Mouse (Mus musculus) kidney, postnatal 0 days (tissue): Measurements from ENCODE around the gene Dzip1. TPM values are rescaled to one million over a fixed set of nuclear protein-coding genes. Genes with fewer than 3 reads are reported as not detected.

Experiments
- ATAC-seq: fragments of 200-750 bp; cut with Nextera tagmentation; replicated peaks from 2 replicates; pipeline ENCODE4 v1.8.0; 2017; ENCODE audit warnings: low read depth, moderate number of reproducible peaks, moderate TSS enrichment, moderate library complexity; ENCODE audit not compliant: low FRiP score
- DNase-seq: peaks from one replicate; pipeline ENCODE4 v3.0.0-alpha.2; 2016; ENCODE audit warnings: low spot score
- H3K27ac ChIP-seq: fragments of 300-500 bp; sonication (generic); 2 replicates; pipeline ENCODE4 v1.5.1; 2014; ENCODE audit warnings: mild to moderate bottlenecking
- H3K27me3 ChIP-seq: fragments of 300-500 bp; sonication (generic); 2 replicates; pipeline ENCODE4 v1.6.1; 2014; ENCODE audit warnings: low read length, mixed read lengths; ENCODE audit not compliant: insufficient read depth
- H3K36me3 ChIP-seq: fragments of 300-500 bp; sonication (generic); 2 replicates; pipeline ENCODE4 v1.6.1; 2014; ENCODE audit warnings: low read length, mixed read lengths; ENCODE audit not compliant: insufficient read depth
- H3K4me1 ChIP-seq: fragments of 300-500 bp; sonication (generic); replicated peaks from 2 replicates; pipeline ENCODE4 v1.6.1; 2014; ENCODE audit warnings: antibody characterized with exemption, low read length, mixed read lengths; ENCODE audit not compliant: insufficient read depth
- H3K4me2 ChIP-seq: fragments of 300-500 bp; sonication (generic); 2 replicates; pipeline ENCODE4 v1.6.1; 2014; ENCODE audit warnings: mild to moderate bottlenecking, low read length, moderate library complexity, mixed read lengths
- H3K4me3 ChIP-seq: fragments of 300-500 bp; sonication (generic); replicated peaks from 2 replicates; pipeline ENCODE4 v1.5.1; 2014; ENCODE audit warnings: low read depth, low read length
- H3K9ac ChIP-seq: fragments of 300-500 bp; sonication (generic); 2 replicates; pipeline ENCODE4 v1.6.1; 2014; ENCODE audit warnings: low read depth, low read length
- H3K9me3 ChIP-seq: fragments of 300-500 bp; sonication (generic); replicated peaks from 2 replicates; pipeline ENCODE4 v1.6.1; 2016; ENCODE audit warnings: low read length, inconsistent platforms, mixed read lengths
- CTCF ChIP-seq: IDR thresholded peaks from 2 replicates; pipeline ENCODE4 v1.5.1; 2016; ENCODE audit warnings: antibody characterized with exemption, low read depth, mild to moderate bottlenecking, moderate library complexity
- WGBS: fragments of 180-500 bp; shearing (Covaris S2); extraction: QIAGEN DNeasy Blood & Tissue Kit; methylation state at CpG from one replicate; pipeline ENCODE4 v1.1.7; 2014; 5-methylcytosine and 5-hydroxymethylcytosine counted together
- polyA plus RNA-seq: library from polyadenylated mRNA; unstranded; fragments of >200 nt; fragmentation: Nextera tagmentation; extraction: Ambion mirVana; gene quantifications from 2 replicates; pipeline ENCODE4 v1.2.1, GENCODE M21; 2015

The Dzip1 gene
- polyA plus RNA-seq, 1 experiment from 2014 or later = 10.7 TPM

DNA sequence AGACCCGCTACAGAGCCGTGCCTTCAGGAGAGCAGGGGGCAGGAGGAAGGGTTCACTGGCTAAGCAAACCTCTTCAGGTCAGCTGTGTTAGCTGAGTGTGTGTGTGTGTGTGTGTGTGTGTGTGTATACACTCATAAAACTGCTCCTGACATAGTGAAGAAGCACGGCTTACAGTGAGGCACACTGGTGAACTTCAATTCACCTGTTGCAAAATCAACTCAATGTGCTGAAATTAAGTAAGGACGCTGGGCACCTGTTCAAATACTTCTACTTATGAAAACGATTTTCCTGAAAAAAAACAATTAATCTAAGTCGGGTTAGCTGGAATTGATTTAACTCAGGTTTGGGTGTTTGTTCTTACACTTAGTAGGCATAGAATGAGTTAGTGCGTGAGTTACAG is 77.1 kb downstream of the Dzip1 start:
- H3K9ac ChIP-seq = no peak overlapping the region
- ATAC-seq = no peak
- no peaks in the 10 kb centered on the region for H3K9me3 ChIP-seq
- H3K4me2 ChIP-seq = no peak overlapping the region
- H3K4me1 ChIP-seq = no peaks in the 10 kb centered on the region
- no peaks in the 10 kb centered on the region for H3K36me3 ChIP-seq
- H3K4me3 ChIP-seq = no peak overlapping the region
- H3K27ac ChIP-seq = no peak overlapping the region
- no peak for TF ChIP-seq CTCF
- no peaks in the 10 kb centered on the region for H3K27me3 ChIP-seq
- no peak for DNase-seq
- WGBS = 64% methylated on average over 7 of the region's 7 CpGs

DNA sequence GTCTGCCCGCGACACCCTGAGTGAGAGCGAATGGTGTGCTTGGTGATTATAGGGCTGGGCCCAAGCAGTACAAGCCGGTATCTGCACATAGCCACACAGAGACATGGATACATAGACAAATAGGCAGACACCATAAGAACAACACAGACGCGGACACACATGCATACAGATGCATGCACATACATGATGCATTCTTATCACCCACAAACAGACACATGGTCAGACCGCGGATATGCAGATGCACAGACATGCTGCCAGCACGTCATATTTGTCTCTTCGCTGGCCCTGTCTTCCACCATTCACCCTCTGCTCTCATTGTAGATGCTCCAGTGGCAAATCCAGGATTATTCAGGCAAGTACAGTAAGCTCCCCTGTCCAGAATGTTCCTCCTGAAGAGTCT is 78.4 kb downstream of the Dzip1 start:
- no peaks in the 10 kb centered on the region for H3K27me3 ChIP-seq
- H3K4me1 ChIP-seq = no peaks in the 10 kb centered on the region
- TF ChIP-seq CTCF = no peak
- ATAC-seq (no peak), DNase-seq (no peak)
- 96% methylated on average over 10 of the region's 10 CpGs for whole genome bisulfite sequencing
- no peak overlapping the region for H3K27ac ChIP-seq
- H3K4me3 ChIP-seq = no peak overlapping the region
- H3K9me3 ChIP-seq = no peaks in the 10 kb centered on the region
- H3K36me3 ChIP-seq = no peaks in the 10 kb centered on the region
- H3K4me2 ChIP-seq = no peak overlapping the region
- no peak overlapping the region for H3K9ac ChIP-seq

DNA sequence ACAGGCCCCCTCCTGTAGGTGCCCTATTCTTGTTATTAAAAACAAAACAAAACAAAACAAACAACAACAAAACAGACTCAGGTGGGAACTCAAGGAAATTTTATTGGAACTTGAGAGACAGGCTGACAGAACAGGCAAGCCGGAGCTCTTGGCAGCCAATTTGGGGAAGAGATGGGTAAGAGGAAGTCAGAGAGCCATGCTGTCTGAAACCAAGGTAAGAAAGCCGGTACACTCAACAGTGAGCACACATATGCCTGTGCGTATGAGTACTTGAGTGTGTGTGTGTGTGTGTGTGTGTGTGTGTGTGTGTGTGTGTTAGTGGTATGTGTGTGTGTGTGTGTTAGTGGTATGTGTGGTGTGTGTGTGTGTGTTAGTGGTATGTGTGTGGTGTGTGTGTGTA is 82.9 kb downstream of the Dzip1 start:
- H3K9ac ChIP-seq = no peak overlapping the region
- ATAC-seq (no peak), DNase-seq (no peak)
- H3K4me3 ChIP-seq = no peak overlapping the region
- no peak overlapping the region for H3K4me2 ChIP-seq
- no peak overlapping the region for H3K27ac ChIP-seq
- no peaks in the 10 kb centered on the region for H3K36me3 ChIP-seq
- no peaks in the 10 kb centered on the region for H3K4me1 ChIP-seq
- no peak for TF ChIP-seq CTCF
- no peaks in the 10 kb centered on the region for H3K27me3 ChIP-seq
- 91% methylated on average over 3 of the region's 3 CpGs for WGBS
- no peaks in the 10 kb centered on the region for H3K9me3 ChIP-seq

GRCm38 (mm10) chr14:118840027-118840426 is 85.2 kb downstream of the Dzip1 start:
- 100% methylated on average over 1 of the region's 1 CpGs for WGBS
- H3K9me3 ChIP-seq = no peaks in the 10 kb centered on the region
- TF ChIP-seq CTCF = no peak
- no peak overlapping the region for H3K27ac ChIP-seq
- H3K4me2 ChIP-seq = no peak overlapping the region
- no peaks in the 10 kb centered on the region for H3K4me1 ChIP-seq
- H3K4me3 ChIP-seq = no peak overlapping the region
- H3K36me3 ChIP-seq = no peaks in the 10 kb centered on the region
- 0 out of 2 replicates have a peak, but pooled peaks have one; percentile 21 for ATAC-seq
- DNase-seq = no peak
- no peaks in the 10 kb centered on the region for H3K27me3 ChIP-seq
- H3K9ac ChIP-seq = no peak overlapping the region

DNA sequence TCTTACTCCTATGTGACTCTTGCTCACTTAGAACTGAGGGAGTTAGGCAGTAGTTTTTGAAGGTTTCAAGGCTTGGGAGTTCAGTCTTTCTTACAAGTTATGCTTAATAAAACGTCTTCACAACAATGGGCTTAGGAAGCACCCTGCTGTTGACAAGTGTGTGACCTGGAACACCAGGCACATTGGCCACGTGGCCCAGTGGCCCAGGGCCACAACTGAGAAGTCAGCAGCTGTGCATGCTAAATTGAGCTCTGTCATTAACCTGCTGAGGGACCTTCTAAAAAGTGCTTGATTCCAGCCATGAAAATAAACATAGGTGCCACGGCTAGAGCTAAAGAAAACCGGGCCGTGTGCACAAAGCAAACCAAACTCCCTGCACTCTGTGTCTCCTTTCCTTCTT is 85.8 kb downstream of the Dzip1 start:
- Histone ChIP-seq H3K4me3 (no peak overlapping the region), H3K27me3 (no peaks in the 10 kb centered on the region), H3K36me3 (no peaks in the 10 kb centered on the region), H3K9ac (no peak overlapping the region), H3K4me2 (no peak overlapping the region), H3K4me1 (no peaks in the 10 kb centered on the region), H3K9me3 (no peaks in the 10 kb centered on the region), H3K27ac (no peak overlapping the region)
- no peak for DNase-seq
- ATAC-seq = no peak
- no peak for TF ChIP-seq CTCF
- 36% methylated on average over 5 of the region's 5 CpGs for WGBS

DNA sequence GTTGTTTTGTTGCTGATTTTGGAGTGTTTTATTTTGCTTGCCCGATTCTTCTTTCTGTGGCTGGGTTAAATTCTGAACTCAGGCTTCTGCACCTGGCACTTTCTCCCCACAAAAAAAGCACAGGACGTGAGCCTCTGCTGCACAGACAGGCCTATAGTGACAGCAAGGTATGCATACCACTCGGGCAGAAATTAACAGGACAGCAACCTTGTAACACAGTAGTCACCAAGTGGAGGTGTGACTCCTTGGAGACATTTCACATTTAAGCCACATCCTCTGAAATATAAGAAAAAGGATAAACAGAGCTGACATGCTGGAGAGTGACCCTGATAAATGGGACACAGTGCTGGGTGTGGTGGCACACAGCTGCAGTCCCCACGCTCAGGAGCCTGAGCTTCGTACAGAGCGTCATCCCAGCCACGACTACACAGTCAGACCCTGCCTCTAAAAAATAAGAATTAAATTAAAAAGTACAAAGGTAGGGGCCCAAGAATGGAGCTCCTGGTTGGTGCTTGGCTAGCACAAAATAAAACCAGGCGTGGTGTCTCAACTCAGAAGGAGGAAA is 86.6 kb downstream of the Dzip1 start:
- 0 out of 2 replicates have a peak, but pooled peaks cover 3% of the 10 kb centered on the region for H3K4me1 ChIP-seq
- H3K4me3 ChIP-seq = no peak overlapping the region
- WGBS = 49% methylated on average over 8 of the region's 8 CpGs
- no peak overlapping the region for H3K4me2 ChIP-seq
- no peaks in the 10 kb centered on the region for H3K36me3 ChIP-seq
- H3K9ac ChIP-seq = no peak overlapping the region
- ATAC-seq (no peak), DNase-seq (no peak)
- no peaks in the 10 kb centered on the region for H3K27me3 ChIP-seq
- H3K9me3 ChIP-seq = no peaks in the 10 kb centered on the region
- TF ChIP-seq CTCF = no peak
- no peak overlapping the region for H3K27ac ChIP-seq

DNA sequence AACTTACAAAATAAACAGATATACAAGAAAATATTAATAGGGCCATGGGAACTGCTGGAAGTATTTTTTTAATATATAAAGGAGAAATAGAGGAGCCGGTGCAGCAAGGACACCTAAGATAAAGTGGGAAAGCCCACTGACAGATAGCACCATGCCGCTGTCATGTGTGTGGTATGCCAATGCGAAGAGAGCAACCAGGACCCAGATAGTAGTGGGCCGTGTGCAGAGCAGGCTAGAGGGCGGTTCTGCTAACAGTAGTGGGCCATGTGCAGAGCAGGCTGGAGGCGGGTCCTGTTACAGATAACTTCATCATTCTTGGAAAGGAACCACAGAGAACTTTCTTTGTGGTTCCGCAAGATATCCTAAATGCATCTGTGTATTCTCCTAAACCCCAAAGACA is 88.5 kb downstream of the Dzip1 start:
- no peak overlapping the region for H3K27ac ChIP-seq
- WGBS = 93% methylated on average over 7 of the region's 7 CpGs

More for the DNA sequence above, 88.5 kb downstream of the Dzip1 start:
- ATAC-seq (no peak), DNase-seq (no peak)
- Histone ChIP-seq H3K4me1 (0 out of 2 replicates have a peak, but pooled peaks cover 3% of the 10 kb centered on the region), H3K9me3 (no peaks in the 10 kb centered on the region), H3K4me3 (no peak overlapping the region), H3K36me3 (no peaks in the 10 kb centered on the region), H3K9ac (no peak overlapping the region), H3K4me2 (no peak overlapping the region), H3K27me3 (no peaks in the 10 kb centered on the region)
- TF ChIP-seq CTCF = no peak
